Mouse (Mus musculus): ENCODE results near the gene Thbs1. TPM values are rescaled to one million over a fixed set of nuclear protein-coding genes. Genes with fewer than 3 reads are reported as not detected.

The Thbs1 gene
- polyA plus RNA-seq, 1 experiment: 57.5 TPM

- Histone ChIP-seq H3K27me3 (ENCODE audit: control insufficient read depth, insufficient read depth, insufficient read length) (no peaks in the 10 kb centered on the region), H3K4me2 (ENCODE audit: low read depth) (no peak overlapping the region), H3K4me3 (no peak overlapping the region), H3ac (ENCODE audit: control insufficient read depth, insufficient read length) (no peak overlapping the region), H3K79me2 (ENCODE audit: control insufficient read depth, insufficient read depth) (no peaks in the 10 kb centered on the region), H3K36me3 (ENCODE audit: control insufficient read depth, insufficient read depth) (no peaks in the 10 kb centered on the region)
- TF ChIP-seq E2F4 (IDR thresholded peaks at IDR 0.05; ENCODE audit: insufficient read depth) (no peak), POLR2A (IDR thresholded peaks at IDR 0.05; ENCODE audit: insufficient read length, low read depth) (no peak), TCF3 (IDR thresholded peaks at IDR 0.05; ENCODE audit: insufficient read length, low read depth) (no peak), MYOD1 (IDR thresholded peaks at IDR 0.05; ENCODE audit: control insufficient read depth in 1 of 3, insufficient read length in 2 of 3, low read depth in 2 of 3) (no peak), SRF (IDR thresholded peaks at IDR 0.05; ENCODE audit: control insufficient read depth, insufficient read length, low read depth) (no peak), TCF12 (IDR thresholded peaks at IDR 0.05; ENCODE audit: insufficient read depth, poor library complexity, severe bottlenecking) (no peak), POLR2AphosphoS2 (IDR thresholded peaks at IDR 0.05; ENCODE audit: insufficient read length, low read depth) (no peak), REST (IDR thresholded peaks at IDR 0.05; ENCODE audit: insufficient read depth, insufficient read length) (no peak), MYOG (IDR thresholded peaks at IDR 0.05; ENCODE audit: control insufficient read depth in 1 of 3, insufficient read depth in 1 of 3, insufficient read length in 2 of 3, low read depth in 2 of 3) (no peak), USF1 (IDR thresholded peaks at IDR 0.05; ENCODE audit: low read depth) (no peak), MAX (IDR thresholded peaks at IDR 0.05; ENCODE audit: low read depth) (no peak), CEBPB (IDR thresholded peaks at IDR 0.05; ENCODE audit: insufficient read depth, poor library complexity, severe bottlenecking) (no peak)
Observed at GRCm38 (mm10) chr2:118148321-118149142, 36.9 kb downstream of the Thbs1 start.

- no peaks in the 10 kb centered on the region for H3K36me3 ChIP-seq (ENCODE audit: control insufficient read depth, insufficient read depth)
- H3K79me2 ChIP-seq (ENCODE audit: control insufficient read depth, insufficient read depth): no peaks in the 10 kb centered on the region
- no peaks in the 10 kb centered on the region for H3K27me3 ChIP-seq (ENCODE audit: control insufficient read depth, insufficient read depth, insufficient read length)
- TF ChIP-seq USF1 (IDR thresholded peaks at IDR 0.05; ENCODE audit: low read depth) (no peak), MYOG (IDR thresholded peaks at IDR 0.05; ENCODE audit: control insufficient read depth in 1 of 3, insufficient read depth in 1 of 3, insufficient read length in 2 of 3, low read depth in 2 of 3) (no peak), CEBPB (IDR thresholded peaks at IDR 0.05; ENCODE audit: insufficient read depth, poor library complexity, severe bottlenecking) (0 out of 2 replicates have a peak, but pooled peaks have one; percentile 60), TCF12 (IDR thresholded peaks at IDR 0.05; ENCODE audit: insufficient read depth, poor library complexity, severe bottlenecking) (no peak), POLR2A (IDR thresholded peaks at IDR 0.05; ENCODE audit: insufficient read length, low read depth) (no peak), E2F4 (IDR thresholded peaks at IDR 0.05; ENCODE audit: insufficient read depth) (no peak), POLR2AphosphoS2 (IDR thresholded peaks at IDR 0.05; ENCODE audit: insufficient read length, low read depth) (no peak)
- no peak overlapping the region for H3K4me3 ChIP-seq
- H3K4me2 ChIP-seq (ENCODE audit: low read depth): peak overlapping the region; percentile 42
- H3ac ChIP-seq (ENCODE audit: control insufficient read depth, insufficient read length): no peak overlapping the region
Observed at GRCm38 (mm10) chr2:118149855-118150563, 38.3 kb downstream of the Thbs1 start.

- TF ChIP-seq MAX (IDR thresholded peaks at IDR 0.05; ENCODE audit: low read depth): no peak
- TF ChIP-seq USF1 (IDR thresholded peaks at IDR 0.05; ENCODE audit: low read depth): no peak
- no peaks in the 10 kb centered on the region for H3K36me3 ChIP-seq (ENCODE audit: control insufficient read depth, insufficient read depth)
- H3ac ChIP-seq (ENCODE audit: control insufficient read depth, insufficient read length): no peak overlapping the region
- H3K4me2 ChIP-seq (ENCODE audit: low read depth): no peak overlapping the region
- no peaks in the 10 kb centered on the region for H3K27me3 ChIP-seq (ENCODE audit: control insufficient read depth, insufficient read depth, insufficient read length)
- no peak overlapping the region for H3K4me3 ChIP-seq
- no peaks in the 10 kb centered on the region for H3K79me2 ChIP-seq (ENCODE audit: control insufficient read depth, insufficient read depth)
Observed at GRCm38 (mm10) chr2:118158095-118158494, 46.4 kb downstream of the Thbs1 start.

DNA sequence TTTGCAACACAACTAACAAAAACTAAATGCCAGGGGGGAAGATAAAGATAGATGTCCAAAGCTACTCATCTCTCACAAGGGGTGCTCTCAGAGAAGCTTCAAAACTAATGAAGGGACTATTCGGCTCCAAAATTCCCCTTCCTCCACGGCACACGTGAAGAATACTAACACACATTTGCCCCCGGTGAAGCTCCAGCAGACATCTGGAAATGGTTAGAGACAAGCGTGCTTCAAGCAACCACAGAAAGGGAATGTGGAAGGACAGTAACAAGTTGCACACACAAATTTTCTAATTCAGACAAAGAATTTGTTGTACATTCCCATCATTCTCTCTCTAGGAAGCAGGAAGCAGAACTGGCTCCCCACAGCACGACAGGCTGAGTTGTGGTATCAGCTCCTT, 47.5 kb downstream of the Thbs1 start:
- Histone ChIP-seq H3K36me3 (ENCODE audit: control insufficient read depth, insufficient read depth) (no peaks in the 10 kb centered on the region), H3K4me3 (no peak overlapping the region)

More for the DNA sequence above, 47.5 kb downstream of the Thbs1 start:
- Histone ChIP-seq H3K79me2 (ENCODE audit: control insufficient read depth, insufficient read depth) (no peaks in the 10 kb centered on the region), H3K27me3 (ENCODE audit: control insufficient read depth, insufficient read depth, insufficient read length) (no peaks in the 10 kb centered on the region), H3K4me2 (ENCODE audit: low read depth) (no peak overlapping the region), H3ac (ENCODE audit: control insufficient read depth, insufficient read length) (no peak overlapping the region)
- TF ChIP-seq TCF12 (IDR thresholded peaks at IDR 0.05; ENCODE audit: insufficient read depth, poor library complexity, severe bottlenecking) (no peak), POLR2A (IDR thresholded peaks at IDR 0.05; ENCODE audit: insufficient read length, low read depth) (no peak), POLR2AphosphoS2 (IDR thresholded peaks at IDR 0.05; ENCODE audit: insufficient read length, low read depth) (no peak), USF1 (IDR thresholded peaks at IDR 0.05; ENCODE audit: low read depth) (no peak), E2F4 (IDR thresholded peaks at IDR 0.05; ENCODE audit: insufficient read depth) (no peak), TCF3 (IDR thresholded peaks at IDR 0.05; ENCODE audit: insufficient read length, low read depth) (no peak), SRF (IDR thresholded peaks at IDR 0.05; ENCODE audit: control insufficient read depth, insufficient read length, low read depth) (no peak), MYOG (IDR thresholded peaks at IDR 0.05; ENCODE audit: control insufficient read depth in 1 of 3, insufficient read depth in 1 of 3, insufficient read length in 2 of 3, low read depth in 2 of 3) (no peak), CEBPB (IDR thresholded peaks at IDR 0.05; ENCODE audit: insufficient read depth, poor library complexity, severe bottlenecking) (no peak), MYOD1 (IDR thresholded peaks at IDR 0.05; ENCODE audit: control insufficient read depth in 1 of 3, insufficient read length in 2 of 3, low read depth in 2 of 3) (no peak), REST (IDR thresholded peaks at IDR 0.05; ENCODE audit: insufficient read depth, insufficient read length) (no peak)

Data from myocyte (in vitro differentiated cells).